Mouse (Mus musculus): ENCODE data around the gene Gemin4. TPM values are rescaled to one million over a fixed set of nuclear protein-coding genes. Genes with fewer than 3 reads are reported as not detected.

Gemin4 gene
- 10 to 100 TPM in 1 of 2 experiments, 1 to 10 TPM in 1; 7.0 to 12.8 TPM for total RNA-seq (2023)

GRCm38 (mm10) chr11:76217390-76217800, at the start of gene Gemin4, which contains the start of gene Dbil5:
Gene Gemin4, minus strand, starts transcription at chr11:76217664.
Gene Dbil5, plus strand, starts transcription at chr11:76217608.

GRCm38 (mm10) chr11:76242901-76243810, 25.7 kb upstream of the Gemin4 start, which contains the start of the genes Mrm3 and Glod4:
Gene Mrm3, plus strand, starts transcription at chr11:76243715.
Gene Glod4, minus strand, starts transcription at chr11:76243725.

GRCm38 (mm10) chr11:76179495-76180145, 37.8 kb downstream of the Gemin4 start, which contains the start of the genes Vps53 and Fam57a:
Gene Vps53, minus strand, starts transcription at chr11:76179647.
Gene Fam57a, plus strand, starts transcription at chr11:76179671.

Other genes with a start within 250 kb of the Gemin4 start
- under 1 TPM in 1 of 2 experiments, not detected in 1; 0.86 TPM for gene 1700016K19Rik, start 217.8 kb downstream of the Gemin4 start, total RNA-seq (2023)
- gene Rflnb, start 189.9 kb downstream of the Gemin4 start, total RNA-seq (2023): 10 to 100 TPM; 66.3 to 71.8 TPM
- 10 to 100 TPM; 54.6 to 56.8 TPM for gene Vps53, start 38.0 kb downstream of the Gemin4 start, total RNA-seq (2023)
- gene Fam57a, start 38.0 kb downstream of the Gemin4 start, total RNA-seq (2023): 1 to 10 TPM; 2.1 to 4.1 TPM
- gene Dbil5, start 56 bp downstream of the Gemin4 start, total RNA-seq (2023): not detected
- 10 to 100 TPM; 18.3 to 23.1 TPM for gene Mrm3, start 26.1 kb upstream of the Gemin4 start, total RNA-seq (2023)
- gene Glod4, start 26.1 kb upstream of the Gemin4 start, total RNA-seq (2023): 10 to 100 TPM; 21.8 to 24.5 TPM
- gene Nxn, start 181.5 kb upstream of the Gemin4 start, total RNA-seq (2023): 1 to 10 TPM; 9.5 to 9.6 TPM
- 10 to 100 TPM; 14.3 to 20.0 TPM for gene Timm22, start 189.3 kb upstream of the Gemin4 start, total RNA-seq (2023)

All from T-cell, adult 66 days (primary cell).